Mouse (Mus musculus) MEL (cell line): ENCODE results near the gene Cenpx. TPM values are rescaled to one million over a fixed set of nuclear protein-coding genes. Genes with fewer than 3 reads are reported as not detected.

Source experiments
- DNase-seq: peaks from one replicate; pipeline ENCODE4 v3.0.0; 2011; ENCODE audit warnings: low read depth, low spot score
- H3K27ac ChIP-seq: 2 replicates; pipeline ENCODE4 v1.5.1; 2012; ENCODE audit warnings: low read depth, mild to moderate bottlenecking, control low read depth, low read length, moderate library complexity; ENCODE audit not compliant: control insufficient read depth
- H3K27me3 ChIP-seq, 2 experiments: fragments of 150-350 bp in 1 of 2; sonication (generic) in 1 of 2; 2 replicates each; pipeline ENCODE4 v1.6.1; 2012; ENCODE audit warnings: low read length in 2 of 2, mild to moderate bottlenecking in 2 of 2, improper control_type of control experiment in 1 of 2, moderate library complexity in 1 of 2; ENCODE audit not compliant: insufficient read depth in 2 of 2, control insufficient read depth in 1 of 2
- H3K36me3 ChIP-seq, 2 experiments: 2 replicates each; pipeline ENCODE4 v1.6.1; 2012 to 2014; ENCODE audit warnings: low read length in 2 of 2, improper control_type of control experiment in 1 of 2, inconsistent platforms in 1 of 2, mild to moderate bottlenecking in 1 of 2; ENCODE audit not compliant: insufficient read depth in 2 of 2, control insufficient read depth in 1 of 2
- H3K4me1 ChIP-seq, 2 experiments: fragments of 150-350 bp in 1 of 2; sonication (generic) in 1 of 2; 2 replicates each; pipeline ENCODE4 v1.6.1; 2012; ENCODE audit warnings: low read length in 2 of 2, improper control_type of control experiment in 1 of 2, mild to moderate bottlenecking in 1 of 2; ENCODE audit not compliant: insufficient read depth in 2 of 2, control insufficient read depth in 1 of 2
- H3K4me3 ChIP-seq, 2 experiments: fragments of 150-350 bp in 1 of 2; sonication (generic) in 1 of 2; 2 replicates each; pipeline ENCODE4 v1.5.1; 2012; ENCODE audit warnings: low read depth in 2 of 2, low read length in 2 of 2, mild to moderate bottlenecking in 2 of 2, moderate library complexity in 2 of 2, control low read depth in 1 of 2, improper control_type of control experiment in 1 of 2; ENCODE audit not compliant: control insufficient read depth in 1 of 2, insufficient read depth in 1 of 2
- H3K79me2 ChIP-seq: 2 replicates; pipeline ENCODE4 v1.6.1; 2012; ENCODE audit warnings: mild to moderate bottlenecking, low read length, moderate library complexity; ENCODE audit not compliant: control insufficient read depth, poor library complexity, insufficient read depth
- H3K9ac ChIP-seq: 2 replicates; pipeline ENCODE4 v1.6.1; 2012; ENCODE audit warnings: low read depth, mild to moderate bottlenecking, control low read depth, low read length, moderate library complexity; ENCODE audit not compliant: control insufficient read depth, poor library complexity, severe bottlenecking
- H3K9me3 ChIP-seq: fragments of 150-350 bp; sonication (generic); replicated peaks from 2 replicates; pipeline ENCODE4 v1.6.1; 2012; ENCODE audit warnings: mild to moderate bottlenecking, low read length, improper control_type of control experiment, moderate library complexity; ENCODE audit not compliant: insufficient read depth
- CHD1 ChIP-seq: IDR thresholded peaks from 2 replicates; pipeline ENCODE4 v1.6.1; 2012; ENCODE audit warnings: low read depth, mild to moderate bottlenecking, inconsistent platforms, low read length, improper control_type of control experiment
- CHD2 ChIP-seq: IDR thresholded peaks from 2 replicates; pipeline ENCODE4 v1.6.1; 2011; ENCODE audit warnings: low read length, improper control_type of control experiment
- ELF1 ChIP-seq: IDR thresholded peaks from 2 replicates; pipeline ENCODE4 v1.6.1; 2014; ENCODE audit warnings: low read depth, mild to moderate bottlenecking, inconsistent platforms, low read length, improper control_type of control experiment, moderate library complexity
- ETS1 ChIP-seq: IDR thresholded peaks from 2 replicates; pipeline ENCODE4 v1.6.1; 2012; ENCODE audit warnings: low read depth, mild to moderate bottlenecking, inconsistent platforms, low read length, improper control_type of control experiment, moderate library complexity
- HCFC1 ChIP-seq: IDR thresholded peaks from 2 replicates; pipeline ENCODE4 v1.6.1; 2012; ENCODE audit warnings: low read depth, mild to moderate bottlenecking, inconsistent platforms, low read length, improper control_type of control experiment, moderate library complexity
- JUND ChIP-seq: IDR thresholded peaks from 2 replicates; pipeline ENCODE4 v1.6.1; 2011; ENCODE audit warnings: low read depth, mild to moderate bottlenecking, improper control_type of control experiment, low read length
- MAFK ChIP-seq: IDR thresholded peaks from 2 replicates; pipeline ENCODE4 v1.6.1; 2011; ENCODE audit warnings: low read depth, mild to moderate bottlenecking, low read length, improper control_type of control experiment, borderline replicate concordance
- MXI1 ChIP-seq: IDR thresholded peaks from 2 replicates; pipeline ENCODE4 v1.6.1; 2011; ENCODE audit warnings: mild to moderate bottlenecking, low read depth, low read length, improper control_type of control experiment
- MYB ChIP-seq: IDR thresholded peaks from 2 replicates; pipeline ENCODE4 v1.6.1; 2011; ENCODE audit warnings: mild to moderate bottlenecking, low read depth, low read length, improper control_type of control experiment
- MYC ChIP-seq: IDR thresholded peaks from 2 replicates; pipeline ENCODE4 v1.6.1; 2011; ENCODE audit warnings: low read depth, mild to moderate bottlenecking, low read length, improper control_type of control experiment, moderate library complexity
- POLR2AphosphoS5 ChIP-seq: IDR thresholded peaks from 2 replicates; pipeline ENCODE4 v1.6.1; 2012; ENCODE audit warnings: low read depth, borderline replicate concordance, mild to moderate bottlenecking, inconsistent platforms, low read length, moderate library complexity, mixed read lengths
- RCOR1 ChIP-seq: IDR thresholded peaks from 2 replicates; pipeline ENCODE4 v1.6.1; 2012; ENCODE audit warnings: low read depth, mild to moderate bottlenecking, inconsistent platforms, low read length, improper control_type of control experiment
- SIN3A ChIP-seq: IDR thresholded peaks from 2 replicates; pipeline ENCODE4 v1.6.1; 2012; ENCODE audit warnings: low read length, improper control_type of control experiment, inconsistent platforms
- TAL1 ChIP-seq: IDR thresholded peaks from 2 replicates; pipeline ENCODE4 v1.6.1; 2012; ENCODE audit warnings: mild to moderate bottlenecking, inconsistent platforms, low read length, moderate library complexity, mixed read lengths
- TCF12 ChIP-seq: IDR thresholded peaks from 2 replicates; pipeline ENCODE4 v1.6.1; 2014; ENCODE audit warnings: low read depth, mild to moderate bottlenecking, inconsistent platforms, low read length, improper control_type of control experiment, moderate library complexity
- USF1 ChIP-seq: IDR thresholded peaks from 2 replicates; pipeline ENCODE4 v1.6.1; 2014; ENCODE audit warnings: low read depth, mild to moderate bottlenecking, inconsistent platforms, low read length, improper control_type of control experiment, moderate library complexity
- ZC3H11A ChIP-seq: IDR thresholded peaks from 2 replicates; pipeline ENCODE4 v1.6.1; 2012; ENCODE audit warnings: low read depth, mild to moderate bottlenecking, inconsistent platforms, low read length, improper control_type of control experiment
- ZKSCAN1 ChIP-seq: IDR thresholded peaks from 2 replicates; pipeline ENCODE4 v1.6.1; 2012; ENCODE audit warnings: low read depth, mild to moderate bottlenecking, inconsistent platforms, low read length, improper control_type of control experiment, moderate library complexity
- ZMIZ1 ChIP-seq: IDR thresholded peaks from 2 replicates; pipeline ENCODE4 v1.6.1; 2012; ENCODE audit warnings: low read depth, mild to moderate bottlenecking, inconsistent platforms, low read length, improper control_type of control experiment, moderate library complexity
- polyA plus RNA-seq, 2 experiments: library from polyadenylated mRNA; stranded (reverse) in 1 of 2; unstranded in 1 of 2; fragments of >175 nt in 1 of 2; fragments of >200 nt in 1 of 2; gene quantifications; 2 replicates each; pipeline versions ENCODE4 v1.2.1 to v1.2.4; 2012; ENCODE audit warnings: low replicate concordance in 2 of 2, low read depth in 1 of 2; ENCODE audit not compliant: insufficient read length in 2 of 2, insufficient read depth in 1 of 2, missing spikeins in 1 of 2
- total RNA-seq: library from RNA; depleted of rRNA; stranded (reverse); fragments of 300-350 nt; gene quantifications from 2 replicates; pipeline ENCODE4 v1.2.3, GENCODE M21; 2012

Gene Cenpx
- total and polyA plus RNA-seq, 3 experiments = 141 to 206 TPM; not detected in 1

DNA sequence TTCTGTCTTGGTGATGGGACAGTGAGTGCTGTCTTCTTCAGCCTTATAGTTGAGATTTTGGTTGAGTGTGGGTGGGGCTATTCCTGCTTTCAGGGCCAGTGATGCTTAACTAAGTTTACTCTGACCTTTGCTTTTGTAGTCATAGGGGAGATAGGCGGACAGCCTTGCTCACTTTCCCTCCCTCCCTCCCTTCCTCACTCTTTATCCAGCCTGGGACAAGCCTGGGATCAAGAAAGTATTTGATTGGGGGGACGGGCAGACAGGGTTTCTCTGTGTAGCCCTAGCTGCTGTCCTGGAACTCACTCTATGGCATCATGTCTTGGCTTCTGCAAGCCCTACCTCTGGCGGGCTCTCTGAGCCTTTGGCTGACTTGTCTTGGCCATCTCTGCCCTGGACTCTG is 20.1 kb downstream of the Cenpx start:
- no peak overlapping the region for H3K4me3 ChIP-seq
- H3K9me3 ChIP-seq = no peaks in the 10 kb centered on the region
- no peaks in the 10 kb centered on the region for H3K27me3 ChIP-seq
- no peak overlapping the region for H3K9ac ChIP-seq
- no peak overlapping the region for H3K27ac ChIP-seq
- TF ChIP-seq CHD2 = no peak
- TF ChIP-seq CHD1 = no peak
- TF ChIP-seq ZMIZ1 = no peak
- no peaks in the 10 kb centered on the region for H3K4me1 ChIP-seq
- no peaks in the 10 kb centered on the region; a peak in 1 of 4 replicates for H3K36me3 ChIP-seq
- no peaks in the 10 kb centered on the region for H3K79me2 ChIP-seq
- DNase-seq = no peak

- no peaks in the 10 kb centered on the region for H3K9me3 ChIP-seq
- TF ChIP-seq ZC3H11A = no peak
- no peak for TF ChIP-seq RCOR1
- TF ChIP-seq POLR2AphosphoS5 = no peak
- TF ChIP-seq ZKSCAN1 = no peak
- no peak for TF ChIP-seq JUND
- no peak for TF ChIP-seq TAL1
- TF ChIP-seq MYB = no peak
- no peak for TF ChIP-seq MAFK
- no peak for TF ChIP-seq MXI1
- no peak for TF ChIP-seq HCFC1
- no peak for TF ChIP-seq USF1
- no peak for TF ChIP-seq MYC
- no peak for TF ChIP-seq TCF12
- TF ChIP-seq SIN3A = no peak
- no peak for TF ChIP-seq ELF1
- TF ChIP-seq ETS1 = no peak
- H3K36me3 ChIP-seq = no peaks in the 10 kb centered on the region; a peak in 1 of 4 replicates
- H3K79me2 ChIP-seq = no peaks in the 10 kb centered on the region
- DNase-seq = no peak
- no peaks in the 10 kb centered on the region for H3K4me1 ChIP-seq
- no peak overlapping the region for H3K27ac ChIP-seq
- H3K9ac ChIP-seq = no peak overlapping the region
- no peak overlapping the region for H3K4me3 ChIP-seq
- no peaks in the 10 kb centered on the region for H3K27me3 ChIP-seq
Measured at GRCm38 (mm10) chr11:120692471-120693011, 21.0 kb downstream of the Cenpx start.
